Mouse (Mus musculus) ES-Bruce4 (cell line): ENCODE measurements around the gene 2010300C02Rik.

Experiments
- CTCF ChIP-seq: IDR thresholded peaks from one replicate; pipeline ENCODE4 v1.8.1; 2011; ENCODE audit warnings: low read depth, low read length
- EP300 ChIP-seq: IDR thresholded peaks from 2 replicates; pipeline ENCODE4 v1.6.1; 2011; ENCODE audit warnings: low read depth, low read length; ENCODE audit not compliant: insufficient read depth
- POLR2A ChIP-seq: IDR thresholded peaks from one replicate; pipeline ENCODE4 v1.8.1; 2011; ENCODE audit warnings: low read length; ENCODE audit not compliant: insufficient read depth

- TF ChIP-seq CTCF = no peak
- TF ChIP-seq POLR2A = no peak
- no peak for TF ChIP-seq EP300
These were observed 103.3 kb downstream of the 2010300C02Rik start for GRCm38 (mm10) chr1:37616569-37616968.
